Mouse (Mus musculus) E14TG2a.4 (cell line): ENCODE measurements around the gene Fam198a.

Experiments used
- CTCF ChIP-seq: conservative IDR thresholded peaks from 2 replicates; pipeline ENCODE4 v1.5.1; 2014; ENCODE audit warnings: low read length
- POU5F1 ChIP-seq: IDR thresholded peaks from 2 replicates; pipeline ENCODE4 v1.6.1; 2014; ENCODE audit warnings: low read length, borderline replicate concordance

DNA sequence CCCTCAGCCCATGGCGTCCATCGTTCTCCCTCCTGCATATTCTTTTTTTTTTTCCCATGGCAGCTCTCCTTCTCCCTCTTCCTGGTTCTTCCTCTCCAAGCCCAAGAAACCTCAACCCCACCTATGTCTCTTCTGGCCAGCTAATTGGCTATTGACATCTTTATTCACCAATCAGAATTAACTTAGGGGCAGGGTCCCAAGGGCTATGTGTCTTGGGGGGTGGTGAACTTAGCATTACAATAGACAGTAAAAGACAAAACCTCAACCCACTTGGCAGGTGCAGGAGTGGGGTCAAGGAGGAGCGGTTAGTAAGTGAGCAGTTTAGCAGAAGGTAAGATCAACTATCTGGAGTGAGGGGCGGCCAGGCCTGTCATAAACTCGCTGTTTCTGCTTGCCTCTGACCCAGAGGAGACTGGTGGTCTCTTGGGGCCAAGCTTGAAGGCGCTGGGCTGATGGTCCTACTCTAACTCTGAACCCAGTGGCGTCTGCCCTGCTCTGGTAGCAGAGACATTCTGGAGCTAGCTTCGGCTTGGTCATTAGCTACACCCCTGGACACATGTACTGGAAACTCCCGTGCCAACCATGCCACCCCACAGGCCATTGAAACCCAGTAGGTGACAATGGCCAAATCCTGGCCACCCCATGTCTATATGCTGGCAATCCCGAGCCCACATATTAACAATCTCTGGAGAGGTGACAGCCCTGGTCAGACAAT lies 43.3 kb upstream of the Fam198a start:
- TF ChIP-seq CTCF = no peak
- no peak for TF ChIP-seq POU5F1
